Mouse (Mus musculus): ENCODE measurements around the gene Dgat2.

DNA sequence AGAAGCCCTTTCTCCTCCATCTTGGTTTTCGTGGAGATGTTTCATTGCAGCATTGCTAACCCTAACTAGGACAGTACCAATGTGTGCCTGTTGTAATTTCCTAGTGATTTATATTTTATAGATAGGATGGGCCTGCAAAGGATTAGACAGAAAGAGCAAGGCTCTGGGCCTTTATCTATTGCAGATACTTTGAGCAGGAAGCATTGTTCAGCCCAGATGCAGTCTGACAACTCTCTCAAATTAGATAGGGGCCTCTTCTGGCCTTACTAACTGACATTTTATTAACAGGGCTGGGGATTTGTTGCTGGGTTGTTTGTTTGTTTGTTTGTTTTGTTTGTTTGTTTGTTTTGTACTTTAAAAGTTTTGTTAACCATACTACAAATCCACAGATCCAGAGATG lies 30.5 kb upstream of the Dgat2 start:
- TF ChIP-seq CTCF (IDR thresholded peaks at IDR 0.05; ENCODE audit: extremely low read depth, insufficient read depth, low read length) (no peak), POLR2A (IDR thresholded peaks at IDR 0.05; ENCODE audit: extremely low read depth, insufficient read depth, low read length) (no peak)
